In the genomic region with DNA sequence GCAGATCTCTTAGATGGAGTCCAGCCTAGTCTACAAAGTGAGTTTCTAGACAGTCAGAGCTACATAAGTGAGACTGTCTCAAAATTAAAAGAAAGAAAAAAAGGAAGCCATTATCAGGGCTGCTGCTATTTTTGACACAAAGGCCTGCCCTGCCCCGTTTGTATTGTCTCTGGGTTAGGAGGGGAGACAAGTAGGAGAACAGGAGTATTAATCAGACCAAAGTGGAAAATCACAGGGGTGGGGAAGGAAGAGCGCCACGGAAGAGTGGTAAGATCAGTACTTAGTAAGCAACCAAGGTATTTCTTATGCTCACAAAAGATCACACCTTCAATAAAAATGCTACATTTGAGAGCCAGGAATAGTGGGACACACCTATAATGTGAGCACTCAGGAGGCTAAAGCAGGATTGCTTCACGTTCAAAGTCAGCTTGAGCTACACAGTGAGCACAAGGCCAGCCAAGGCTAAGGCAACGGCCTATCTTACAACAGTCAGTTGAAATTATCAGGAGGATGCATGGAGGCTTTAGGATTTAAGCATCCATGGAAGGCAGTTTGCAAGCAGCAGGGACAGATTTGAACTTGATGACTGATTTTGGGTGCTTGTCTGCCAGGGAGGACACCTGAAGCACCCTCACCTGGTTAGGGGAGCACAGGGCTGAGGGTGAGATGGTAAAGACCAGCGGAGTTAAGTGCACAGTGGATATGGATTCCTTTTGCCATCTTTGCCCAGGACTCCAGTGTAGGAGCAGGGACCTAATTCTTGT, we compare ENCODE assay signal across 14 mouse cellular contexts. TPM values are rescaled to one million over a fixed set of nuclear protein-coding genes. Genes with fewer than 3 reads are reported as not detected.
DNase-seq lines count a peak whose midpoint lies in the region; ATAC-seq lines count a peak whose summit lies in the region.
"Had no signal": no experiment of that assay in that cellular context is flagged by ENCODE, and none has a peak within 500 bp of the region (broad histone marks: within the 10 kb centered on the region; RNA-seq: fewer than 3 reads in every experiment).

No protein-coding gene starts in this region.

- H3K4me2 ChIP-seq in liver, embryonic 12.5 days: no peak overlapping the region
- no peak overlapping the region for H3K4me2 ChIP-seq in liver, embryonic 11.5 days
- H3K4me2 ChIP-seq in heart, embryonic 12.5 days: peak overlapping the region; percentile 5
- H3K4me2 ChIP-seq in stomach, embryonic 14.5 days (replicated peaks; ENCODE audit: low read depth, low read length): no peak overlapping the region
- H3K4me2 ChIP-seq: midbrain, embryonic 13.5 days had no signal

- WGBS in liver, embryonic 12.5 days (ENCODE audit: insufficient replicate concordance): 56% methylated on average over 6 of the region's 6 CpGs
- 63% methylated on average over 6 of the region's 6 CpGs for WGBS in liver, embryonic 11.5 days
- WGBS in heart, embryonic 12.5 days: 50% methylated on average over 6 of the region's 6 CpGs
- 65% methylated on average over 6 of the region's 6 CpGs for WGBS in stomach, embryonic 14.5 days

- no peaks in the 10 kb centered on the region for H3K36me3 ChIP-seq in liver, embryonic 12.5 days
- no peaks in the 10 kb centered on the region for H3K36me3 ChIP-seq in liver, embryonic 11.5 days (ENCODE audit: control insufficient read depth, insufficient read depth, low read length)
- H3K36me3 ChIP-seq in heart, embryonic 12.5 days: 0 out of 2 replicates have a peak, but pooled peaks cover 4% of the 10 kb centered on the region
- H3K36me3 ChIP-seq in stomach, embryonic 14.5 days (ENCODE audit: control insufficient read depth, insufficient read depth, low read length): no peaks in the 10 kb centered on the region
- H3K36me3 ChIP-seq: midbrain, embryonic 13.5 days had no signal

- DNase-seq in heart, adult 18-20 months: peak; percentile 60 to 61
- no peak for DNase-seq in heart, postnatal 14 days
- no peak for DNase-seq in liver, embryonic 11.5 days (ENCODE audit: low spot score)
- DNase-seq in right cerebral cortex, postnatal 25 days: no peak
- DNase-seq: adrenal gland, postnatal 14 days; kidney, adult 11 months; lung, postnatal 10 days had no signal

- intact Hi-C loops in heart, postnatal 14 days (cut with DNase I): no loop called here

- no peak overlapping the region for H3K4me3 ChIP-seq in liver, embryonic 12.5 days
- no peak overlapping the region for H3K4me3 ChIP-seq in liver, embryonic 11.5 days (ENCODE audit: low read depth, low read length)
- no peak overlapping the region for H3K4me3 ChIP-seq in heart, embryonic 12.5 days
- no peak overlapping the region for H3K4me3 ChIP-seq in stomach, embryonic 14.5 days (ENCODE audit: low read depth, low read length)
- H3K4me3 ChIP-seq: midbrain, embryonic 13.5 days had no signal

- ATAC-seq in liver, embryonic 12.5 days: no peak
- no peak for ATAC-seq in liver, embryonic 11.5 days (replicated peaks; ENCODE audit: low FRiP score)
- no peak for ATAC-seq in heart, embryonic 12.5 days (ENCODE audit: insufficient number of reproducible peaks, low FRiP score)
- no peak for ATAC-seq in stomach, embryonic 14.5 days (ENCODE audit: insufficient number of reproducible peaks, insufficient read depth, low FRiP score, low read depth)
- ATAC-seq in inflammation-experienced regulatory T-cells, adult 6 months: no peak
- ATAC-seq: midbrain, embryonic 13.5 days had no signal

- peaks cover 91% of the 10 kb centered on the region for H3K4me1 ChIP-seq in liver, embryonic 12.5 days
- H3K4me1 ChIP-seq in liver, embryonic 11.5 days (replicated peaks; ENCODE audit: control insufficient read depth, insufficient read depth, low read length): peaks cover 46% of the 10 kb centered on the region
- H3K4me1 ChIP-seq in heart, embryonic 12.5 days (replicated peaks): peaks cover 84% of the 10 kb centered on the region
- peaks cover 45% of the 10 kb centered on the region for H3K4me1 ChIP-seq in stomach, embryonic 14.5 days (ENCODE audit: control insufficient read depth, insufficient read depth, low read length)

- no peaks in the 10 kb centered on the region for H3K27me3 ChIP-seq in liver, embryonic 12.5 days (replicated peaks)
- no peaks in the 10 kb centered on the region for H3K27me3 ChIP-seq in liver, embryonic 11.5 days (replicated peaks; ENCODE audit: control insufficient read depth, insufficient read depth, low read length)
- no peaks in the 10 kb centered on the region for H3K27me3 ChIP-seq in heart, embryonic 12.5 days (replicated peaks)
- no peaks in the 10 kb centered on the region for H3K27me3 ChIP-seq in stomach, embryonic 14.5 days (ENCODE audit: control insufficient read depth, insufficient read depth, low read length)

- H3K9ac ChIP-seq in liver, embryonic 12.5 days: no peak overlapping the region
- H3K9ac ChIP-seq in liver, embryonic 11.5 days (ENCODE audit: low read depth, low read length): no peak overlapping the region
- peak overlapping the region; percentile 36; the same call in 1 of the 2 replicates for H3K9ac ChIP-seq in heart, embryonic 12.5 days
- H3K9ac ChIP-seq in stomach, embryonic 14.5 days (replicated peaks; ENCODE audit: low read depth, low read length): no peak overlapping the region
- H3K9ac ChIP-seq: midbrain, embryonic 13.5 days had no signal

- 0 out of 2 replicates have a peak overlapping the region, but pooled peaks have one; percentile 9 for H3K27ac ChIP-seq in liver, embryonic 12.5 days
- no peak overlapping the region for H3K27ac ChIP-seq in liver, embryonic 11.5 days (ENCODE audit: low read depth, low read length)
- H3K27ac ChIP-seq in heart, embryonic 12.5 days (ENCODE audit: poor library complexity, severe bottlenecking): peak overlapping the region; percentile 64
- H3K27ac ChIP-seq in stomach, embryonic 14.5 days (ENCODE audit: low read length): peak overlapping the region; percentile 35; the same call in 1 of the 2 replicates
- H3K27ac ChIP-seq: midbrain, embryonic 13.5 days had no signal

- H3K9me3 ChIP-seq in liver, embryonic 12.5 days (replicated peaks): no peaks in the 10 kb centered on the region
- H3K9me3 ChIP-seq in liver, embryonic 11.5 days (ENCODE audit: control insufficient read depth, low read length): no peaks in the 10 kb centered on the region
- no peaks in the 10 kb centered on the region for H3K9me3 ChIP-seq in heart, embryonic 12.5 days (replicated peaks)
- no peaks in the 10 kb centered on the region for H3K9me3 ChIP-seq in stomach, embryonic 14.5 days (ENCODE audit: control insufficient read depth, low read depth, low read length)
- H3K9me3 ChIP-seq: midbrain, embryonic 13.5 days had no signal

RNA-seq across cellular contexts. Expression of a gene that starts 4.9 kb away (rescaled TPM):
- 10 to 100 TPM; 40.2 to 46.3 TPM for total RNA-seq in heart, adult 18-20 months (2021)
- 10 to 100 TPM; 34.6 to 39.4 TPM for total RNA-seq in heart, postnatal 14 days (2021)
- 17.5 and 18.6 TPM in 2 replicates for polyA plus RNA-seq in liver, embryonic 12.5 days (2016; fragmentation: Nextera tagmentation; extraction: Ambion mirVana)
- polyA plus RNA-seq in liver, embryonic 11.5 days (2014; fragmentation: Nextera tagmentation; extraction: Ambion mirVana): 21.7 and 22.9 TPM in 2 replicates
- polyA plus RNA-seq in heart, embryonic 12.5 days (2016; fragmentation: Nextera tagmentation; extraction: Ambion mirVana): 41.1 and 42.9 TPM in 2 replicates
- polyA plus RNA-seq in stomach, embryonic 14.5 days (2014; fragmentation: Nextera tagmentation; extraction: Ambion mirVana): 50.1 and 53.9 TPM in 2 replicates
- polyA plus RNA-seq in inflammation-experienced regulatory T-cells, adult 6 months (2017; shearing (Covaris generic)): 10 to 100 TPM; 15.7 to 27.4 (median 17.9) TPM

RNA-seq across cellular contexts. Expression of a gene that starts 15.8 kb away (rescaled TPM):
- total RNA-seq in heart, adult 18-20 months (2021): 100 to 1,000 TPM; 138 to 151 TPM
- 100 to 1,000 TPM; 190 to 191 TPM for total RNA-seq in heart, postnatal 14 days (2021)
- 45.7 and 48.7 TPM in 2 replicates for polyA plus RNA-seq in liver, embryonic 12.5 days (2016; fragmentation: Nextera tagmentation; extraction: Ambion mirVana)
- 79.7 and 84.3 TPM in 2 replicates for polyA plus RNA-seq in liver, embryonic 11.5 days (2014; fragmentation: Nextera tagmentation; extraction: Ambion mirVana)
- 215 and 216 TPM in 2 replicates for polyA plus RNA-seq in heart, embryonic 12.5 days (2016; fragmentation: Nextera tagmentation; extraction: Ambion mirVana)
- 122 and 132 TPM in 2 replicates for polyA plus RNA-seq in stomach, embryonic 14.5 days (2014; fragmentation: Nextera tagmentation; extraction: Ambion mirVana)
- polyA plus RNA-seq in inflammation-experienced regulatory T-cells, adult 6 months (2017; shearing (Covaris generic)): 100 to 1,000 TPM in 1 of 3 experiments, 10 to 100 TPM in 2; 90.4 to 101 (median 95.6) TPM

RNA-seq across cellular contexts. Expression of a gene that starts 16.0 kb away (rescaled TPM):
- 100 to 1,000 TPM in 1 of 2 experiments, 10 to 100 TPM in 1; 99.8 to 102 TPM for total RNA-seq in heart, adult 18-20 months (2021)
- 10 to 100 TPM; 95.5 to 98.9 TPM for total RNA-seq in heart, postnatal 14 days (2021)
- polyA plus RNA-seq in liver, embryonic 12.5 days (2016; fragmentation: Nextera tagmentation; extraction: Ambion mirVana): 119 and 120 TPM in 2 replicates
- polyA plus RNA-seq in liver, embryonic 11.5 days (2014; fragmentation: Nextera tagmentation; extraction: Ambion mirVana): 190 and 193 TPM in 2 replicates
- polyA plus RNA-seq in heart, embryonic 12.5 days (2016; fragmentation: Nextera tagmentation; extraction: Ambion mirVana): 169 and 171 TPM in 2 replicates
- polyA plus RNA-seq in stomach, embryonic 14.5 days (2014; fragmentation: Nextera tagmentation; extraction: Ambion mirVana): 240 and 261 TPM in 2 replicates
- 100 to 1,000 TPM; 150 to 222 (median 210) TPM for polyA plus RNA-seq in inflammation-experienced regulatory T-cells, adult 6 months (2017; shearing (Covaris generic))

RNA-seq across cellular contexts. Expression of a gene that starts 22.2 kb away (rescaled TPM):
- not detected for total RNA-seq in heart, adult 18-20 months (2021)
- total RNA-seq in heart, postnatal 14 days (2021): not detected
- 1.2 and 1.5 TPM in 2 replicates for polyA plus RNA-seq in liver, embryonic 12.5 days (2016; fragmentation: Nextera tagmentation; extraction: Ambion mirVana)
- polyA plus RNA-seq in liver, embryonic 11.5 days (2014; fragmentation: Nextera tagmentation; extraction: Ambion mirVana): 2.8 and 3.2 TPM in 2 replicates
- polyA plus RNA-seq in heart, embryonic 12.5 days (2016; fragmentation: Nextera tagmentation; extraction: Ambion mirVana): 0.37 and 0.41 TPM in 2 replicates
- 3.5 and 4.1 TPM in 2 replicates for polyA plus RNA-seq in stomach, embryonic 14.5 days (2014; fragmentation: Nextera tagmentation; extraction: Ambion mirVana)
- under 1 TPM in 1 of 3 experiments, not detected in 2; 0.34 TPM for polyA plus RNA-seq in inflammation-experienced regulatory T-cells, adult 6 months (2017; shearing (Covaris generic))
- total RNA-seq: adrenal gland, postnatal 14 days; granulocyte monocyte progenitor cell, adult 5-6 weeks; left cerebral cortex, postnatal 25 days had no signal

Comparison
In these comparisons a context has a peak if more than half of its experiments do, and no peak if none do; other contexts are left out.
1. DNase-seq: peak in heart, adult 18-20 months (2 of 2); none in heart, postnatal 14 days (0 of 2), liver, embryonic 11.5 days (single experiment) and right cerebral cortex, postnatal 25 days (single experiment).